Mouse (Mus musculus): ENCODE measurements around the gene Aipl1.
"Not testable (repeated sequence)": the region's sequence is repeated elsewhere in the genome, so short reads cannot be mapped to it uniquely, and the experiment has no call there.

Gene Aipl1

GRCm38 (mm10) chr11:72016518-72017252 is 20.6 kb downstream of the Aipl1 start:
- no peak for DNase-seq (ENCODE audit: low spot score)

- no peak for DNase-seq (ENCODE audit: low spot score)
These were observed 22.6 kb downstream of the Aipl1 start for GRCm38 (mm10) chr11:72014674-72015073.

GRCm38 (mm10) chr11:72011955-72012354 is 25.4 kb downstream of the Aipl1 start:
- DNase-seq (ENCODE audit: low spot score) = no peak

DNA sequence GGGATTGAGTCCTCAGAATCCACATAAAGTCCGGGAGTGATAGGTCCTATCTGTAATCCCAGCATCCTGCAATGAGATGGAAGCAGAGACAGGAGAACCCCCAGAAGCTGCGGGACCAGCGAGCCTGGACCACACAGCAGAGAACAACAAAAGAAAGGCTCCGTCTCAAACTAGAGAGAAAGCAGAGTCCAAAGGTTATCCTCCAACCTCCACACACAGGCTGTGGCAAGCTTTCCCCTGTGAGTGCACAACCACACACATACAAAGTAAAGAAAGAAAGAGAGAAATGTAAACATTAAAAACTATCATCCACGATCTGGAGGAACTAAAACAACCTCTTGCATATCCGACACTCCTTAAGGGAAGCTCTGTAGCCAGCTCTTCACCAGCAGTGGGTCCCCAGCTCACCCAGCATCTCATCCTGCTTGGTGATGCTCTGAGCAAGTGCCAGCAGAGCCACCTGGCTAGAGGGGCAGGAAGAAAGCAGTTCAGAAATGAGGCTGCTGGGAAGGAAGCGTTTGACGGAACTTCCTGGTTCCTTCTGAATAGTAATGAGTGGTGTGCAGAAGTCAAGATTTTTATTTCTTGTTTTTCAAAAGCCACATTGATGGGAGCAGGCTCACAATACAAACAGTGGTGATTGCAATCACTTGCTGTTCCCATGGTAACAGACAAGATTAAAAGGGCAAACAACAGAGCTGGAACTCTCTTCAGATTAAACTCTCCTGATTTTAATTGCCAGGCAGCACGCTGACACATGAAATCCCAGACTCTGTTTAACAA is 26.2 kb downstream of the Aipl1 start:
- no peak for DNase-seq (ENCODE audit: low spot score)

DNA sequence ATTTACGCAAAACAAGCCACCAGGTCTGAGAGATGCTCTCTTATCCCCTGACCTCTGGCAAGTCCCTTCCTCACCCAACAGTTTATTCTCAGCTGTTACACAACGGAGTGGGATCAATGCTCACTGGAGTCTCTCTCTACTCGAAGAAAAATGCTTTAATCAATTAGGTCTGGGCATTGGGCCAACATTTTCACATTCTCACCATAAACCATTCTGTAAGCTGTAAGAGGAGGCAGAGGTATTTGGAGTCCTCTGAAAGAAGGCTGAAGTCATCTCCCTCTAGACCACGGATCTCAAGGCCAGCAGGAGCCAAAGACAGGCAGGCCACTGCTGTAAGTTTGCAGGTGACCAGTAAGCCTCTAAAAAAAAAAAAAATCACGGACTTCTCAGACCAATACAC is 26.9 kb downstream of the Aipl1 start:
- no peak for DNase-seq (ENCODE audit: low spot score)

DNA sequence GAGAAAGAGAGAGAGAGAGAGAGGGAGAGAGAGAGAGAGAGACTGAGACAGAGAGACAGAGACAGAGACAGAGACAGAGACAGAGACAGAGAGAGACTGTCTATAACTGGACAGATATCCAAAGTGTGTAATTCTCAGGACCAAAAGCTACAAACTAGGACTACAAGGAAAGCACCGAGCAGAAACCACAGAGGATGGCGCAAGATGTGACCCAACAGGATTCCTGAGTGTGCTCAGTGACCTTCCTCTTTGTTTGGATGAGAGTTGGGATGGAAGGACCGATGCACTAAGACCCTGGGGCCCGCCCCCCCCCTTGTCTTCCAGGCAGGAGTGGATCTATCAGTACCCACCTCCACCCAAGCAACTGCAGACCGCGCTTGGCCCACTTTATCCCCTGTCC is 31.8 kb downstream of the Aipl1 start:
- DNase-seq (ENCODE audit: low spot score) = no peak

- no peak for DNase-seq (ENCODE audit: low spot score)
These were observed 34.1 kb downstream of the Aipl1 start for GRCm38 (mm10) chr11:72003171-72003570.

DNA sequence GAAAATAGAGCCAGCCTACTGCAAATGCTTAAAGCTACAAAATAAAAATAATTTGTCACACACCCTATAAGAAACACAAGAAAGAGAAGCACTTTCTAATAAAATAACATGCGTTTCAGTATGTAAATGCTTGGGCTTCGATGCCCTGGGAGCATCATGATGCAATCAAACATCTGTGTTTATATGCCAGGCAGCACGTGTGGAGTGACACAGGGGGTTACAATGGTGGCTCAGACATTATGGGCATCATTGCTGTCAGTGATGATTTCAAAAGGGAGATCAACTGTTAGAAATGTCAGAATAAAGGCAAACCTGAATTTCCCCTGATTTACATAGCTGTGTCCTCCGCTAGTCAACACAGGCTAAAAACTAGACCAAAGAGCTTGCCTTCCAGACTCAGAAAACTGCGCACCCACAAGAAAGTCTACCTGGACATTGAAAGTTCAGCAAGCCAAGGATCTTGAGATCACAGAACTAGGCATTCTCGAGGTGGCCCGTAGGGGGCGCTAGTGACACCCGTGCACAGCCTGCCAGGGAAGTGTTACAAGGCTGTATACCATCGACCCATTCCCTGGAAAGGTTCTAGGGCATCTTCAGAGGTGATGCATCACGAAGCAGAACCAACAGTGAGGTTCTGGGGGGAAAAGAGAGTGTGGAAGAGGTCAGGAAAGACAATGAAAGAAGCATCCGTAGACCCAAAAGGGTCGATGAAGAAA is 35.0 kb downstream of the Aipl1 start:
- no peak for DNase-seq (ENCODE audit: low spot score)

DNA sequence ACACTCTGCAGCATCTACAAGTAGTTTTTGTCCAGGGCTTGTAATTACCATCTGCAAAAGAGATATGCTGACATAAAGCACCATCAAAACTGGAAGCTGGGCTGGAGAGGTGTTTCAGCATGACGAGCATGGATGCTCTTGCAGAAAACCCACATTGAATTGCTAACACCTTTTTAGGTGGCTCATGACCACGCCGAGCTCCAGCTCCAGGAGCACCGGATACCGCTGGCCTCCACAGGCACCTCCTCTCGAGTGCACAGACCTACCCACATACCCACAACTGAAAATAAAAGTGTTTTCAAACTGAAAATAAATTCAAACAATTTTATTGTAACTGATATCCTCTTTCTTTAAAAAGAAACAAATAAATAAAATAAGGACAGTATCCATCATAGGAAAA is 37.1 kb downstream of the Aipl1 start:
- DNase-seq (ENCODE audit: low spot score) = no peak

- no peak for DNase-seq (ENCODE audit: low spot score)
These were observed 40.5 kb downstream of the Aipl1 start for GRCm38 (mm10) chr11:71996805-71997204.

DNA sequence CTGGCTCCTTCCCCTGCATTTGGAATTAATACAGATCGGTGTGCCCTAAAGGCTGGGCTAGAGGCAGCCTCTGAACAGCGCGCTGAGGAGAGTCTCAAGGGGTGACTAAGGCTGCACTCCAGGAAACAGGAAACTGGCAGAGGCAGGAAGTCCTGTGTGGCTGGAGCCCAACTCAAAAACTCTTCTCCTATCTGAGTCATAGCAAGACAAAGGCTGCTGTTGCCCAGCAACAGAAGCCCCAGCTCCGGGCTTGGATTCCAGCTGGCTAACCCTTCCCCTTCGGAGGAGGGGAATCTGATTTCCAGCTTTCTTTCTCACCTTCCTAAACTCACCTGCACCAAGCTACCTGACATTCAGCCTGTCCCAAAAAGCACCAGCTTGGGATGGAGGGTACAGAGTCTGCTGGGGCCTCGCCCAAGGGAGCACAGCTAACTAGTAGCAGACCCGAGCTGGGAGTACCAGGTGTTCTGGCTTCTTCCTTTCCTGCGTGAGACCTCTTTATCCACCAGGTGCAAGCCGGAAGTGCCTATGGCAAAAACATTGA is 41.3 kb downstream of the Aipl1 start:
- DNase-seq (ENCODE audit: low spot score) = peak; percentile 19

- DNase-seq (ENCODE audit: low spot score) = no peak
These were observed 44.9 kb downstream of the Aipl1 start for GRCm38 (mm10) chr11:71992438-71992837.

DNA sequence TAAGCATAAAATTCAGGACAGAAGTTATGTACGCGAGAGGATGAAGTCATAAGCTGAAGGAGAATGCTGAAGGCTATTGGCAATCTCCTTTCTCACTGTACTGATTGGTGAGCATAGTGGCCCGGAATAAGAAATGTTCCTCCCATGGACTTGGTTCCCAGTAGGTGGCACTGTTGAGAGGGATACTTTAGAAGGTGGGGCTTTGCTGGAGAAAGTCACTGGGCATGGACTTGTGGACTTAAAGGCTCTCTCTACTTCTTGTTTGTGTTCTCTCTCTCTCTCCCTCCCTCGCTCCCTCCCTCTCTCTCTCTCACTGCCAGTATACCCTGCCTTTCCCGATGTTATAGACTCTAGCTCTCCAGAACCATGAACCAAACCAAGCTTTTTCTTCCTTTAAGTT is 45.8 kb downstream of the Aipl1 start:
- no peak for DNase-seq (ENCODE audit: low spot score)

GRCm38 (mm10) chr11:71989407-71989806 is 47.9 kb downstream of the Aipl1 start:
- DNase-seq (ENCODE audit: low spot score) = not testable (repeated sequence)

DNA sequence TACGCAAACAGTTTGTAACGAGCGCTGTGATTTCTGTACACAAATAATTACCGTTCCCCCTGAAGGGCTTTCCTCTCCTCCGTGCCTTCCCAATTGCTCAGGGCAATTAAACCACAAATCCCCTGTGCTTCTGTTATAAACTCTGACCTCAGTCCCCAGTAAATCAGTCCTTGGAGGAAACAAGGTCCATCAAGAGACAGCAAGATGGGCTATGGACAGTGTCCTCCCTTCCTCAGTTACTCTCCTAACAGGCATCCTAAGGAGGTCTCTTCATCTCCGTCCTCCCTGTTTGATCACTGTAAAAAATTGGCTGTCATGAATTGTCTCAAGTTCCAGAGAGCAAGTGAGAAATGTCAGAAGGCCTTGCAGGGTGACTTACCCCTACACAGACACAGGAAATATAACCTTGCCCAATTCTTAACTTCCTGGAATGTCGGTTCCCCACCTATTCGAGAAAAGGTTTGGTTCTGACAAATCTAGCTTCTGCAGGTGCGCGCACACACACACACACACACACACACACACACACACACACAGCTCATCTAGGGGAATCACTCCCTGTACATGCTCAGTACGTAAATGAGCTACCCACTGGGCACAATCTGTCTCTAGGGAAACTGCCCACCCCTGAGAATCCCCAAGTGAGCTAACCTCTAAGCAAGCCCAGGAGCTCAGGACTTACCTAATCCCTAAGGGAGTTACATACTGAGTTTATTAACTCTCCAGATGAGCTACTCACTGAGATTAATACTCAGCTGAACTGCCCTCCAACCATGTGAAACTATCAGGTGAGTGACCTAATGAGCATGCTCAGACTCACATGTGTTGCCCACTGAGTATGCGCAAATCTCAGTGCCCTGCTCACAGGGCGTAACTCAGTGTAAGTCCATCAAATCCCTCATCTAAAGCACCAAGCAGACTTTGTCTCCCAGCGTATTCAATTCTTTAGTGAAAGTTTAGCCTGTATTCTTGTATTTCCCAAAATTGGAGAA is 49.9 kb downstream of the Aipl1 start:
- no peak for DNase-seq (ENCODE audit: low spot score)

GRCm38 (mm10) chr11:71985783-71986182 is 51.5 kb downstream of the Aipl1 start:
- no peak for DNase-seq (ENCODE audit: low spot score)

GRCm38 (mm10) chr11:71985101-71985711 is 52.1 kb downstream of the Aipl1 start:
- DNase-seq (ENCODE audit: low spot score) = no peak

- no peak for DNase-seq (ENCODE audit: low spot score)
These were observed 53.2 kb downstream of the Aipl1 start for GRCm38 (mm10) chr11:71984093-71984492.
